Mouse (Mus musculus) mammary gland, adult 2 months (tissue): ENCODE data around the gene Gcsh. TPM values are rescaled to one million over a fixed set of nuclear protein-coding genes. Genes with fewer than 3 reads are reported as not detected.

ENCODE experiments used
- polyA plus RNA-seq: library from polyadenylated mRNA; depleted of rRNA; stranded (reverse); fragments of >200 nt; gene quantifications from 2 replicates; pipeline ENCODE4 v1.2.3, GENCODE M21; 2012; ENCODE audit warnings: low replicate concordance; rRNA removed

Gcsh gene
- 29.8 and 50.6 TPM in 2 replicates for polyA plus RNA-seq

DNA sequence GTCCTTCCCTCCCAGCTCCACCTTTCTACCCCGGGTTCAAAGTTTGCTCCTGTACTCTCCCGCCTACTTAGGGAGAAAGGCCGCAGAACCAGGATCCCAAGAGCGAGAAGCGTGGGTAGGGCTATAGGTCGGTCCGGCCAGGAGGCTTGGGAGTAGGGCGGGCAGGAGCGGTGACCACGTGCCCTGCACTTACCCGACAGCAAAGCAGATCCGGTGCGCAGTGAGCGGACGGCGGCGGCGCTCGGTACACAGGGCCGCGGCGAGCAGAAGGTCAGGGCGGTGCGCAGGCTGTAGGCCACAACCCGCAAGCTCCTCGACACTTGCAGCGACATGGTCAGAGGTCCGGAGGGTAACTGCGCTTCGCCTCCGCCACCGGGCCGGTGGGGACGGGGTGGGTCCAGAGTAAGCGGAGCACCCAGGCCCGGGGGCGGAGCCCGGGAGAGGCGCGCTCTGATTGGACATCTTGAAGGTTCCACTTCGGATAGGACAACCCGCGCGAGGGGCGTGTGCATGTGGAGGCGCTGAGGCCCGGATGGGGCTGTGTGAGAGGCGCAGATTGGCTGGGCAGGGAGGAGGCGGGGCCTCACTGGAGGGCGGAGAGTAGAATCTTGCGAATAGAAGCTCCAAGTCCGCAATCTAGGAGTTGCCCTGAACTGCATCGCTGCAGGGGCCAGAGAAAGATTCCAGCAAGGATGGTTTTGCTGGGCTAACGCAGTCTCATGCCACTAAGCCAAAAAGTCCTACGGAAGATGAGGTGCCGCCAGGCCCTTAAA, at the start of gene Gcsh:
Gene Gcsh, minus strand, starts transcription at position 443 of the 773 bp plus-strand sequence.

DNA sequence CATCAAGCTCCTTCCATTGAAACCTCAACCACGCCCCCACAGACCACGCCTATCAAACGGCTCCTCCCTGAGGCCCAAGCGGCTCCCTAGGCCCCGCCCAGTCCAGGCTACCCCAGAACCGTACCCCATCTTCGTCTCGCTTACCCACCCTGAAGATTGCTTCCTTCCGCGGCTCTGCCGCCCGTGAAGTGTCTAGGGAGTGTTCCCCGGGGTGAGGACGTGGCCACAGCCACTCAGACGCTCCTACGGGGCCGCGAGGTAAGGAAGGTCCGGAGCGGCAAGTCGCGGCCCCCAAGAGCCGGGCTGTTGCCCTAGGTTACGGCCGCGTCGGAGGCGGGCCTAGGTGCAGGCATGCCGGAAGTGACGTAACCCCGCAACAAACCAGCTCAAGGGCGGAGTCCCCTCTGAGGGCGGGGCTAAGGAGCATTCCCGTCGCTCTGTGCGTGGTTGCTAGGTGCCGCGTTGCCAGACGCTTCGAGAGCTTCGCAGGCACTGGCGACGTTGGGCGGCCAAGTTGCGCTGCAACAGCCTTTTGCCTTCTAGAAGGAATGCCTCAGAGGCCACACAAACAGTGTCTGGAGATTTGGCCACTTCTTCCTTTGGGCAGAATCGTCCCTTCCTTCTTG, 14.6 kb downstream of the Gcsh start, which contains the start of gene 1700030J22Rik:
Gene 1700030J22Rik, minus strand, starts transcription at position 329 of the 626 bp plus-strand sequence.

DNA sequence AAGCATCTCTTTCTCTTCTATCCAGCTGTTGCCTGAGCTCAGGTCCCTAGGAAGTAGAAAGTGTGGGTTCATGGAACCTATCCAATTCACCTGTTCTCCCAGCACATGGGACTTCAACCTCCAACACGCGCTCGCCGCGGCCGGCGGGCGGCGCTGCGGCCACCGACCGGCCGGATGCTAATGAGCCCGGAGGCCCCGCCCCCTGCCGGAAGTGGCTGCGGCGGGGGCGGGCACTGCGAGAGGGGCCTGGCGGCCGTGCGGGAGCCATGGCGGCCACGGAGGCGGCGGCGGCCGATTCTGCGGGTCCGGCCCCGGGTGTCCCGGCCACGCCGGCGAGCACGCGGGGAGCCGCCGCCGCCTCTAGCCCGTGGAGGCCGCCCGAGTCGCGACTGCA, 50.2 kb downstream of the Gcsh start, which contains the start of gene Atmin:
Gene Atmin, plus strand, starts transcription at position 233 of the 394 bp plus-strand sequence.

Other genes starting within 250 kb of the Gcsh start
- gene Cmc2, start 72.1 kb downstream of the Gcsh start, polyA plus RNA-seq: 4.8 and 8.1 TPM in 2 replicates
- 1.6 and 2.2 TPM in 2 replicates for gene Cenpn, start 71.8 kb downstream of the Gcsh start, polyA plus RNA-seq
- gene Atmin, start 50.1 kb downstream of the Gcsh start, polyA plus RNA-seq: 15.5 and 17.7 TPM in 2 replicates
- gene 1700030J22Rik, start 14.6 kb downstream of the Gcsh start, polyA plus RNA-seq: 0.24 and 0.36 TPM in 2 replicates
- gene Pkd1l2, start 88.9 kb upstream of the Gcsh start, polyA plus RNA-seq: 0.32 and 0.39 TPM in 2 replicates
- gene Bco1, start 102.3 kb upstream of the Gcsh start, polyA plus RNA-seq: 0.23 and 0.42 TPM in 2 replicates
- 7.0 and 8.1 TPM in 2 replicates for gene Gan, start 164.6 kb upstream of the Gcsh start, polyA plus RNA-seq